Mouse (Mus musculus) embryonic fibroblast, embryonic 13.5 days (primary cell): Measurements from ENCODE around the gene Pdxp.

Experiments used
- CTCF ChIP-seq: IDR thresholded peaks from 2 replicates; pipeline ENCODE4 v1.5.1; 2011; ENCODE audit warnings: mild to moderate bottlenecking, control low read depth, low read length, moderate library complexity, borderline replicate concordance; ENCODE audit not compliant: insufficient read depth
- POLR2A ChIP-seq: IDR thresholded peaks from 2 replicates; pipeline ENCODE4 v1.6.1; 2011; ENCODE audit warnings: low read depth, mild to moderate bottlenecking, control low read depth, low read length, moderate library complexity

- TF ChIP-seq CTCF (no peak), POLR2A (no peak)
Measured at GRCm38 (mm10) chr15:78895741-78896140, 18.0 kb upstream of the Pdxp start.
